Mouse (Mus musculus) heart, embryonic 11.5 days (tissue): ENCODE measurements around the gene Ptpn13. TPM values are rescaled to one million over a fixed set of nuclear protein-coding genes. Genes with fewer than 3 reads are reported as not detected.

Experiments
- ATAC-seq: fragments of 200-750 bp; cut with Nextera tagmentation; replicated peaks from 2 replicates; pipeline ENCODE4 v1.8.0; 2017; ENCODE audit warnings: moderate library complexity; ENCODE audit not compliant: insufficient number of reproducible peaks, low FRiP score, low TSS enrichment
- H3K27ac ChIP-seq: fragments of 300-500 bp; sonication (generic); 2 replicates; pipeline ENCODE4 v1.5.1; 2014; ENCODE audit warnings: mild to moderate bottlenecking, low read depth, low read length
- H3K27me3 ChIP-seq: fragments of 300-500 bp; sonication (generic); 2 replicates; pipeline ENCODE4 v1.6.1; 2014; ENCODE audit warnings: mild to moderate bottlenecking, low read length, mixed read lengths; ENCODE audit not compliant: control insufficient read depth, insufficient read depth
- H3K36me3 ChIP-seq: fragments of 300-500 bp; sonication (generic); 2 replicates; pipeline ENCODE4 v1.6.1; 2014; ENCODE audit warnings: mild to moderate bottlenecking, low read length, moderate library complexity, mixed read lengths; ENCODE audit not compliant: control insufficient read depth, insufficient read depth
- H3K4me1 ChIP-seq: fragments of 300-500 bp; sonication (generic); 2 replicates; pipeline ENCODE4 v1.6.1; 2014; ENCODE audit warnings: low read length; ENCODE audit not compliant: control insufficient read depth, insufficient read depth
- H3K4me2 ChIP-seq: fragments of 300-500 bp; sonication (generic); 2 replicates; pipeline ENCODE4 v1.6.1; 2014; ENCODE audit warnings: mild to moderate bottlenecking, moderate library complexity
- H3K4me3 ChIP-seq: fragments of 300-500 bp; sonication (generic); 2 replicates; pipeline ENCODE4 v1.5.1; 2014; ENCODE audit warnings: low read depth, low read length
- H3K9ac ChIP-seq: fragments of 300-500 bp; sonication (generic); 2 replicates; pipeline ENCODE4 v1.6.1; 2014; ENCODE audit warnings: mild to moderate bottlenecking, low read depth, low read length, moderate library complexity
- H3K9me3 ChIP-seq: fragments of 300-500 bp; sonication (generic); replicated peaks from 2 replicates; pipeline ENCODE4 v1.6.1; 2016; ENCODE audit warnings: low read length; ENCODE audit not compliant: control insufficient read depth
- WGBS: fragments of 180-500 bp; shearing (Covaris S2); extraction: QIAGEN DNeasy Blood & Tissue Kit; methylation state at CpG from one replicate; pipeline ENCODE4 v1.1.7; 2014; ENCODE audit not compliant: insufficient replicate concordance; 5-methylcytosine and 5-hydroxymethylcytosine counted together
- polyA plus RNA-seq: library from polyadenylated mRNA; unstranded; fragments of >200 nt; fragmentation: Nextera tagmentation; extraction: Ambion mirVana; gene quantifications from 2 replicates; pipeline ENCODE4 v1.2.1, GENCODE M21; 2014

The Ptpn13 gene
- polyA plus RNA-seq, 1 experiment from 2014 or later: 12.3 TPM

DNA sequence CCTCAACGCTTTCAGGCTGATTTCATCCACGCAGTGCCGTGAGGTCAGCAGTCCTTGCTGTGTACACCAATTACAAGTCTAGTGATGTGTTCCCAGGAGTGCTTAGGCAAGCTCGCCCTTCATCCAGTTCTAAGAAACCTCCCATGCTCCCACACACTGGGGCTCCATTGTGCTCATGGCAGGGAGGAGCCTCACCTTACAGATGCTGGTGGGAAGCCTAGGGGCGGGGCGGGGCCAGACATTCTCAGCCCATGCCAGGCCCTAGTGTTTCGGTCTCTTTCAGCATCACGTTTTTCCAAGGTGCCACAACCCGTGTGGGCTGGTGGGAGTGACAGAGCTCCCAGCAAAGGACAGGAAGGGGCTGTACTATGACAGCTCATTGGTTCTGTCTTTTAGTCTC, 192.2 kb downstream of the Ptpn13 start:
- Histone ChIP-seq H3K4me2 (no peak overlapping the region), H3K27ac (no peak overlapping the region), H3K9ac (no peak overlapping the region), H3K9me3 (no peaks in the 10 kb centered on the region), H3K4me1 (no peaks in the 10 kb centered on the region), H3K4me3 (no peak overlapping the region), H3K27me3 (no peaks in the 10 kb centered on the region), H3K36me3 (no peaks in the 10 kb centered on the region)
- no peak for ATAC-seq
- 66% methylated on average over 9 of the region's 9 CpGs for WGBS

DNA sequence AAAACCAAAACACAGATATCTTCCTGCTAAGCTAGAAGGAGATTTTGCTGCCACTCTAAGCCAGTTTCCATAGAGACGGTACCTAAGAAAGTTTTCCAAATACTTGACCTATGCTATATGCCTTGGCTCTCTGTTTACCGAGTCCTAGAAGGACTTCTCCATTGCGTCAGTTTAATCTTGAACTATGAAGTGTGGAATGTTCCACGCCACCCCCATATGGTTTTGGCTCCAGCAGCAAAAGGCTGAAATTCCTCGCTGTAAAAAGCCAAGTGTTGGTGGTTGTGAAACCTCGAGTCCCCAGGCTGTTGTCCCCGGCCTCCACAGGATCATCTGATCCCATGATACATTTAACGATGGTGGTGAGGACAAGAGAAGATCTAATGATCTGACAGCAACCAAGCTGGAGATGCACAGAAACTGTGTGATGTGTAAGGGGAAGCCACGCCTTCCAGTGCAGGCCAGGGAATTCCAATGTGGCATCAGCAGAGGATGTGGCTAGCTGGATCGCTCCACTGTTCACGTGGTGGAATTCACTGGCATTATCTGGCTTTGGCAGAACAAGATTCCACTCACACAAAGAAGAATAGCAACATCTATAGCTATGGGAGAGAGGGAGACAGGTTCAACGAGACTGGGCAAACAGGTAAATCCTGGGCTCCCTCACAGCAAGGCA, 195.4 kb downstream of the Ptpn13 start:
- Histone ChIP-seq H3K9me3 (no peaks in the 10 kb centered on the region), H3K27ac (no peak overlapping the region), H3K4me2 (no peak overlapping the region), H3K4me3 (no peak overlapping the region), H3K9ac (no peak overlapping the region), H3K4me1 (no peaks in the 10 kb centered on the region), H3K27me3 (no peaks in the 10 kb centered on the region), H3K36me3 (no peaks in the 10 kb centered on the region)
- no peak for ATAC-seq
- whole genome bisulfite sequencing: 48% methylated on average over 12 of the region's 12 CpGs

DNA sequence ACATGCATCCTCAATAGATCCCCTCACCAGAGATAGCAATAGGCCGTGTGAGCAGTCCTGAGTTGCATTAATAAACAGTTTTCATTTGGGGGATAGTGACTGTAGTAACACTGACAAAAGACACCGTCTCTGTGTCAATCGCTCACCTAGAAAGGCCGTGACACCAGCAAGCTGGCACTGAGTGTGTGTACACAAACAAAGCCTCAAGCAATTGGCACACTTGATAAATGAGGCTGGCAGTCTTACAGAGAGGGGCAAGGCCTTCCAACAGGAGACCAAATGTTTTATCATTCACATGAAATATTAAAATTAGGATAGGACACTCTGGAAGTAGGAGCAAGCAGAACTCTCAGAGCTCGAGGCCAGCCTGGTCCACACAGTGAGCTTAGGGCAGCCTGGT, 197.3 kb downstream of the Ptpn13 start:
- no peak for ATAC-seq
- WGBS: 76% methylated on average over 5 of the region's 5 CpGs

DNA sequence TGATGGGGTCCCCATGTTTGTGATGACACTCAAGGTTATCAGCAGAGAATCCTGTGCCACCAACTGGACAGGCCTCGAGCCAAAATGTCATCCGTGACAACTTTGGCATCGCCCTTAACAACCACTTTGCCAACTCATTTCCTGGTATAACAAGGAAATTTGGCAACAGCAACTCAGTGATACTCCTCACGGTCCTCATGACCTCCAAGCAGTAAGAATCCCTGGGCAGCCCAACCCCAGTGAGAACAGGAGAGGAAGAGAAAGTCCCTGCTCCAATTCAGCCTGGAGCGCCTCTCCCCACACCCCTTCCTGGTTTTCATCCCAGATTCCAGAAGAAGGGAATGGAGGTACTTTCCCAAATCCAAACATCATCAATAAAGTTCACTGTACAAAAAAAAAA, 199.8 kb downstream of the Ptpn13 start:
- 80% methylated on average over 5 of the region's 5 CpGs for WGBS
- H3K9me3 ChIP-seq: no peaks in the 10 kb centered on the region
- no peak overlapping the region for H3K27ac ChIP-seq
- no peak overlapping the region for H3K9ac ChIP-seq
- H3K4me3 ChIP-seq: no peak overlapping the region
- no peak for ATAC-seq
- no peak overlapping the region for H3K4me2 ChIP-seq
- no peaks in the 10 kb centered on the region for H3K27me3 ChIP-seq
- peaks cover 10% of the 10 kb centered on the region for H3K4me1 ChIP-seq
- no peaks in the 10 kb centered on the region for H3K36me3 ChIP-seq

More for the DNA sequence above, 197.3 kb downstream of the Ptpn13 start:
- H3K36me3 ChIP-seq: no peaks in the 10 kb centered on the region
- H3K4me2 ChIP-seq: no peak overlapping the region
- H3K9me3 ChIP-seq: no peaks in the 10 kb centered on the region
- no peak overlapping the region for H3K4me3 ChIP-seq
- no peak overlapping the region for H3K9ac ChIP-seq
- no peak overlapping the region for H3K27ac ChIP-seq
- H3K4me1 ChIP-seq: no peaks in the 10 kb centered on the region
- no peaks in the 10 kb centered on the region for H3K27me3 ChIP-seq

DNA sequence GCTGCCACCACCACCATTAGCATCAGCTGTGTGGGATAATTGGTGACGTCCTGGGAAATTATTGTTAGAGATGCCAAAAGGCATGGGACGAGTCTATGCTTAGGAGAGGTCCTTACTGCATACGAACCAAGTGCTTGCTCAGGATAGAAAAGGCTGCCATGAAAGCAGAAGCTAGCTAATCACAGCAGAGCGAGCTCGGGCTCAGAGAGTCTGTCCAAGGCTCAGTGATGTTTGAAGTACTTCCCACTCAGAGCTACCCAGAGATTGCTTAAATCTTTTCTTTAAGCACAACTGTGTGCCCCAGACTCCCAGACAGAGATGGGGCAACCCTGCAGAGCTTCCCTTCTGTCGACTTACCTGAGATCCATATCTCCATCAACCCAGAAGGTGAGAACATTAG, 203.5 kb downstream of the Ptpn13 start:
- Histone ChIP-seq H3K27ac (no peak overlapping the region), H3K9me3 (no peaks in the 10 kb centered on the region)
- no peak for ATAC-seq

DNA sequence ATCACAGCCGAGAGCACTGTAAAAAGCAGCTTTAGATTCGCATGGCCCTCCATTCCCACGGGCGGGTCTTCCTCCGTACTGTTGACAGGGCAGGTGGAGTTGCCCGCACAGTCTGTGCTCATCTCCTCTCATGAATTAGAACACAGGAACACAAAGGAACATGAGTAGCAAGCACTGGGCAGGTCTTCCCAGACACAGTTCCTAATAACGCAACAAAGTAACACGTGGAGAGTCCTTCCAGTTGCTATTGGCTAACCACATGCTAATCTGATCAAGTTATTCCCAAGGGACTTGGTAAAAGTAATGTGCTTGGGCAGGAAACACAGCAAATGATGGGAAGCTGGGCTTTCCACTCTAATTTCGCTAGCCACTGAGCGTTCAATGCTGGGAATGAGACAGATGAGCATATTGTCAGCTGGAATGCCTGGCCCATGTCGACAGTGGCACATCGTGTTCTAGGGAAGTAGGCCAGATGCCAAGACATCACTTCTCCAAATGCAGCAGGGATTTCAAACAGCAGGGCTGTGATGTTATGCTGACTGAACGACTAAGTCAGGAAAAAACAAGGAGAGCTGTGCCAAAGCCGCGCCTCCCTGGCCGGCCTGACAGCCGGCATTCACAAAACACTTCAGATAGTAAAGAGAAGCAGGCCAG, 204.2 kb downstream of the Ptpn13 start, which contains the start of gene Slc10a6:
Gene Slc10a6, minus strand, starts transcription at position 293 of the 654 bp plus-strand sequence.
- peaks cover 14% of the 10 kb centered on the region for H3K4me1 ChIP-seq
- H3K36me3 ChIP-seq: no peaks in the 10 kb centered on the region
- H3K27me3 ChIP-seq: no peaks in the 10 kb centered on the region
- H3K4me2 ChIP-seq: peak within 1 kb of the TSS; percentile 49
- peak; percentile 69 for ATAC-seq
- H3K27ac ChIP-seq: peak within 1 kb of the TSS; percentile 57; the same call in 1 of the 2 replicates
- no peak within 1 kb of the TSS for H3K4me3 ChIP-seq
- WGBS: 43% methylated on average over 17 of the region's 17 CpGs
- H3K9ac ChIP-seq: no peak within 1 kb of the TSS
- no peaks in the 10 kb centered on the region for H3K9me3 ChIP-seq

More for the DNA sequence above, 203.5 kb downstream of the Ptpn13 start:
- no peak overlapping the region for H3K4me2 ChIP-seq
- peaks cover 14% of the 10 kb centered on the region for H3K4me1 ChIP-seq
- 64% methylated on average over 6 of the region's 6 CpGs for WGBS
- H3K9ac ChIP-seq: no peak overlapping the region
- no peaks in the 10 kb centered on the region for H3K36me3 ChIP-seq
- H3K27me3 ChIP-seq: no peaks in the 10 kb centered on the region
- H3K4me3 ChIP-seq: no peak overlapping the region

DNA sequence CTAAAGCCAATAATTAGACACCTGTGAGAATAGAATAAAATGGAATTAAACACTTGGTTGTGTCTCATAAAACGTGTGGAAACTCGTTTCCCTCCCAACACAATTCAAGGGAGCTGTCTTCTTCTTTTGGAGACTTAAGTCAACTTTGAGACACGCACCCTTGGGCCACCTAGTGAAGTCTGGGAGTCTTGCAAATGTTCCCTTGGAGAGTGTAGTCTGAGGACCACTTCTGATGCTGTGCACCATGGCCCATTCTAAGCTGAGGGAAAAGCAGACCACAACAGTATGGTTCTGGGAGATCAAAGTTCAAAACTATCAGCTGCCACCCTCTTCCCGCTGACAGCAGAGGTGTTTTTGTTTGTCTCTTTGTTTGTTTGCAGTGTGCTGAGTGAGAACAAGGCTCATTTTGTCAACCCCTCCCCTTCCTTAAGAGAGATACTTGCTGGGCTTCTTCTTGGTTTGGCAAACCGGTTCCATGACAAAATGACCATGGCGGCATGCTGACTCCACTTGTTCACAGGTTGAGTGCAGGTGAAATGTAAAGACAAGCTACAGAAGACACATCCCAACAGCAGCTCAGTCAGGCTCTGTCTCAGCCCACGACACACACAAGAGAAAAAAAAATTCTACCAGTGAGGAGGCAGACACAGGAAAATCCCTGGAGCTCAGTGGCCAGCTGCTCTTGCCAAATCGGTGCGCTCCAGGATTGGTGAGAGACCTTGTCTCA, 205.0 kb downstream of the Ptpn13 start:
- Histone ChIP-seq H3K27me3 (no peaks in the 10 kb centered on the region), H3K4me2 (peak overlapping the region; percentile 49; the same call in 1 of the 2 replicates), H3K36me3 (no peaks in the 10 kb centered on the region), H3K9ac (no peak overlapping the region), H3K4me3 (no peak overlapping the region), H3K4me1 (peaks cover 14% of the 10 kb centered on the region), H3K27ac (peak overlapping the region; percentile 57; the same call in 1 of the 2 replicates), H3K9me3 (no peaks in the 10 kb centered on the region)
- WGBS: 65% methylated on average over 9 of the region's 9 CpGs
- no peak for ATAC-seq

DNA sequence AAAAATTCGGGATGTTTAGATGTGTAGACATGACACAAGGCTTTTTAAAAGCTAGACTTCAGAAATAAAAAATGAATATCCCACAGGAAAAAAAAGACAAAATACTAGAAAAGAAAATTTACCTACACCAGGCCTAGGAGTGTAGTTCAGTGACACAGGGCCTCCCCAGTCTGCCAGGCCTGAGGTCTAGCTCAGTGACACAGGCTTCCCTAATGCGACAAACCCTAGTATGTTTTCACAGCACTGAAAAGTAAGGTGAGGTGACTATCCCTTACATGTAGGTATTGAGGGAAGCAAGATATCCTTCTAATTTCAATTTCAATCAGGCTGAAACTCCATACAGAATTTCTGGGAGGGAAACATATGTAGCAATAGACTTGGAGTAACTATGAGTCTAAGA, 212.2 kb downstream of the Ptpn13 start:
- Histone ChIP-seq H3K27me3 (no peaks in the 10 kb centered on the region), H3K4me3 (no peak overlapping the region), H3K4me2 (no peak overlapping the region), H3K9me3 (no peaks in the 10 kb centered on the region), H3K9ac (no peak overlapping the region), H3K36me3 (no peaks in the 10 kb centered on the region), H3K4me1 (no peaks in the 10 kb centered on the region), H3K27ac (no peak overlapping the region)
- no peak for ATAC-seq
- WGBS: 76% methylated on average over 2 of the region's 2 CpGs
